Mouse (Mus musculus) small intestine, adult 2 months (tissue): ENCODE data around the gene Mindy2.

Source experiments
- CTCF ChIP-seq: fragments of 200-500 bp; IDR thresholded peaks from 2 replicates; pipeline ENCODE4 v1.5.1; 2012; ENCODE audit warnings: low read depth, mild to moderate bottlenecking, control low read depth, inconsistent platforms, low read length, moderate library complexity, mixed read lengths; ENCODE audit not compliant: insufficient replicate concordance, insufficient read length; ENCODE audit errors: extremely low read depth
- POLR2A ChIP-seq: fragments of 200-500 bp; IDR thresholded peaks from 2 replicates; pipeline ENCODE4 v1.6.1; 2012; ENCODE audit warnings: low read depth, mild to moderate bottlenecking, control low read depth, inconsistent platforms, low read length, moderate library complexity

DNA sequence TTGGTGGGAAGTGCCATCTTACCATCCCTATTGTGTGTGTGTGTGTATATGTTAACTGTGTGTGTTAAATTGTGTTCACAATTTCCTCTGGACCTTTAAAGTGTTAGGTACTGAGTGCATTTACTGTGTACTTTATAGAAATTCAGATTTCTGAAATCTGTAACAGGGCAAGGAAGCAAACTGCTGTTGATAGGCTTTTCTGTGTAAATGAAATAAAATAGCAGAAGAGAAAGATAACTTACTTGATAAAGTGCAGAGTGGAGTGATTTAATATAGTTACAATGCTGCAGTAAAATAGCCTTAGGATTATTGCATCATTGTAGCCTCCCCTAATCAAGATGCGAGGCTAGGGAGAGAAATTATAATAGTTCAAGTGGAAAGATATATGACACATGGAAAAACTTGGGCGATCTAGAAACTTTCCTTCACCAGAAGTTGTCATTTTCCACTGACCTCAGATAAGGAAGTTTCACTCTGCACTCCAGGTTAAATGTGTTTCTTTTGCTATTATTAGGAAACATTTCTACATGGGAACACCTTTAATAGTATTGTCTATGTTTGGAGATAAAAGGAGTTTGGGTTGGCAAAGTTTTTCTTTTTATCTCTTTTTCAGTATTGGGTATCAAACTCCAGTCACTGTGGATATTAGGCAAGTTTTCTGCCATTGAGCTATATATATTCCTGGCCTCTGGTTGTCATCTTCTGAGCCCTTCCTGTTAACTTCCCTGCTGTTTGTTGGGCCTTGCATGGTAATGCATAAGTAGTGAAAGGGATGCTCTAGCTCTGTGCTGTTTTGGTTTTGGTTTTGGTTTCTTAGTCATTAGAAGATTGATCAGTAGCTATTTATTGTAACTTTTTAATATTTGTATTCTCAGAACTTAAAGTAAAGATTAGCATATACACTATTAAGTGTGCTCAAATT lies 35.1 kb upstream of the Mindy2 start:
- TF ChIP-seq POLR2A (no peak), CTCF (no peak)
